Mouse (Mus musculus): ENCODE measurements around the gene Npepps. TPM values are rescaled to one million over a fixed set of nuclear protein-coding genes. Genes with fewer than 3 reads are reported as not detected.
A peak's percentile ranks its signal among the peaks of the same experiment; 100 is the strongest.

Gene Npepps
- total and polyA plus RNA-seq, 3 experiments: 20.5 to 41.6 TPM; not detected in 1

DNA sequence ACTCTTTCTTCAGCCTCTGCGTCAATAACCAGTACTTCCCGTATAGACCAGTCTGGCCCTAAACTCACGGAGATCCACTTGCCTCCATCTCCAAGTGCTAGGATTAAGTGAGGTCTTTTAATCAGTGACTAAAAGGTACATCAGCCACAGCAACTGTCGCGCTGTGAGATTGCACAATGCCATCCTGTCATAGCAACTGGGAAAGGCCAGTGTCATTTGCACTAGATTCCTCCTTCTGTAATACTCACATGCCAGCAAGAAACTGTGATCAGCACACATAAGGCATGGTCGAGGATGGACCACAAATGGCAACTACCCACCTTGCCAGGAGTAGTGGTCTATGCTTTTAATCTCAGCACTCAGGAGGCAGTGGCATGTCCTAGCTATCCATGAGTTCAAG is 80.9 kb downstream of the Npepps start:
- H3K9me3 ChIP-seq (replicated peaks; ENCODE audit: insufficient read depth, low read length): no peaks in the 10 kb centered on the region
- DNase-seq (ENCODE audit: low read depth, low spot score): no peak
- H3K79me2 ChIP-seq (ENCODE audit: control insufficient read depth, insufficient read depth, low read length, poor library complexity): no peaks in the 10 kb centered on the region
- no peak for TF ChIP-seq ZC3H11A (IDR thresholded peaks at IDR 0.05; ENCODE audit: low read depth, low read length)
- TF ChIP-seq USF1 (IDR thresholded peaks at IDR 0.05; ENCODE audit: low read depth, low read length): no peak
- no peak for TF ChIP-seq MAX (IDR thresholded peaks at IDR 0.05; ENCODE audit: low read length)
- no peak for TF ChIP-seq CHD1 (IDR thresholded peaks at IDR 0.05; ENCODE audit: low read depth, low read length)
- no peak for TF ChIP-seq POLR2AphosphoS5 (IDR thresholded peaks at IDR 0.05; ENCODE audit: borderline replicate concordance, low read depth, low read length)
- no peak for TF ChIP-seq MEF2A (IDR thresholded peaks at IDR 0.05; ENCODE audit: extremely low read depth, insufficient replicate concordance, low read depth, low read length, poor library complexity, severe bottlenecking)
- TF ChIP-seq ELF1 (IDR thresholded peaks at IDR 0.05; ENCODE audit: low read depth, low read length): no peak
- TF ChIP-seq MYC (IDR thresholded peaks at IDR 0.05; ENCODE audit: low read depth, low read length): no peak
- no peak for TF ChIP-seq RCOR1 (IDR thresholded peaks at IDR 0.05; ENCODE audit: low read depth, low read length)
- no peak for TF ChIP-seq GATA1 (IDR thresholded peaks at IDR 0.05; ENCODE audit: low read depth, low read length)
- TF ChIP-seq SIN3A (IDR thresholded peaks at IDR 0.05; ENCODE audit: low read length): no peak
- no peak for TF ChIP-seq GABPA (IDR thresholded peaks at IDR 0.05; ENCODE audit: low read depth, low read length)
- no peak for TF ChIP-seq MYB (IDR thresholded peaks at IDR 0.05; ENCODE audit: low read depth, low read length)
- TF ChIP-seq USF2 (IDR thresholded peaks at IDR 0.05; ENCODE audit: borderline replicate concordance in 1 of 2, insufficient read depth in 1 of 2, low read depth in 1 of 2, low read length in 2 of 2): no peak
- no peak for TF ChIP-seq RAD21 (IDR thresholded peaks at IDR 0.05; ENCODE audit: low read depth, low read length)
- no peaks in the 10 kb centered on the region for H3K4me1 ChIP-seq (ENCODE audit: control insufficient read depth in 1 of 2, insufficient read depth in 2 of 2, low read length in 2 of 2)
- no peak overlapping the region for H3K9ac ChIP-seq (ENCODE audit: control insufficient read depth, low read depth, low read length, poor library complexity, severe bottlenecking)
- H3K27me3 ChIP-seq (ENCODE audit: control insufficient read depth in 1 of 2, insufficient read depth in 2 of 2, low read length in 2 of 2): no peaks in the 10 kb centered on the region
- H3K27ac ChIP-seq (ENCODE audit: control insufficient read depth, low read depth, low read length): no peak overlapping the region
- H3K4me3 ChIP-seq (ENCODE audit: control insufficient read depth in 1 of 2, insufficient read depth in 1 of 2, low read depth in 2 of 2, low read length in 2 of 2): no peak overlapping the region
- no peaks in the 10 kb centered on the region for H3K36me3 ChIP-seq (ENCODE audit: control insufficient read depth in 1 of 2, insufficient read depth in 2 of 2, low read length in 2 of 2)

DNA sequence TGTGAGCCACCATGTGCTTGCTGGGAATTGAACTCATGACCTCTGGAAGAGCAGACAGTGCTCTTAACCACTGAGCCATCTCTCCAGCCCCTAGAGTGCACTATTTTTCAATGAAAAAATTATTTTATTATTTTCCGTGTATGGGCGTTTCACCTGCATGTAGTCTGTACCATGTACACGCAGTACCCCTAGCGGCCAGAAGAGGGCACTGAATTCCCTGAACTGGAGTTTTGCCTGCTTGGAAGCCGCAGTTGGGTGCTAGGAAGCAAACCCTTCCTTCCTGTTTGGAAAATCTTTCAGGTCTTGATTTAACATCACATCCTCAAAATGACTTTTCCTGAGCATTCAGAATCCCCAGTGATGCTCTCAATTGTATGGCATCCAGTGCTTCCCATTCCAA is 81.8 kb downstream of the Npepps start:
- Histone ChIP-seq H3K9ac (ENCODE audit: control insufficient read depth, low read depth, low read length, poor library complexity, severe bottlenecking) (no peak overlapping the region), H3K79me2 (ENCODE audit: control insufficient read depth, insufficient read depth, low read length, poor library complexity) (no peaks in the 10 kb centered on the region), H3K36me3 (ENCODE audit: control insufficient read depth in 1 of 2, insufficient read depth in 2 of 2, low read length in 2 of 2) (no peaks in the 10 kb centered on the region), H3K4me3 (ENCODE audit: control insufficient read depth in 1 of 2, insufficient read depth in 1 of 2, low read depth in 2 of 2, low read length in 2 of 2) (no peak overlapping the region), H3K27ac (ENCODE audit: control insufficient read depth, low read depth, low read length) (no peak overlapping the region), H3K4me1 (ENCODE audit: control insufficient read depth in 1 of 2, insufficient read depth in 2 of 2, low read length in 2 of 2) (no peaks in the 10 kb centered on the region), H3K27me3 (ENCODE audit: control insufficient read depth in 1 of 2, insufficient read depth in 2 of 2, low read length in 2 of 2) (no peaks in the 10 kb centered on the region), H3K9me3 (replicated peaks; ENCODE audit: insufficient read depth, low read length) (no peaks in the 10 kb centered on the region)
- peak; percentile 83 for DNase-seq (ENCODE audit: low read depth, low spot score)
- TF ChIP-seq ZKSCAN1 (IDR thresholded peaks at IDR 0.05; ENCODE audit: low read depth, low read length) (no peak), CTCF (IDR thresholded peaks at IDR 0.05 in 2 of 3, conservative IDR thresholded peaks at IDR 0.05 in 1 of 3; ENCODE audit: control insufficient read depth in 1 of 3, insufficient read depth in 1 of 3, low read depth in 2 of 3, low read length in 3 of 3, poor library complexity in 1 of 3, severe bottlenecking in 1 of 3) (peak; percentile 89 to 94 (median 91)), JUND (IDR thresholded peaks at IDR 0.05; ENCODE audit: low read depth, low read length) (0 out of 2 replicates have a peak, but pooled peaks have one; percentile 32), MXI1 (IDR thresholded peaks at IDR 0.05; ENCODE audit: low read depth, low read length) (peak; percentile 44; the same call in 1 of the 2 replicates), TAL1 (IDR thresholded peaks at IDR 0.05; ENCODE audit: low read length) (no peak), TBP (IDR thresholded peaks at IDR 0.05; ENCODE audit: low read depth, low read length) (no peak; the same call in 1 of the 2 replicates), USF1 (IDR thresholded peaks at IDR 0.05; ENCODE audit: low read depth, low read length) (0 out of 2 replicates have a peak, but pooled peaks have one; percentile 6), NRF1 (IDR thresholded peaks at IDR 0.05; ENCODE audit: insufficient read depth, low read depth, low read length, poor library complexity, severe bottlenecking) (no peak), TCF12 (IDR thresholded peaks at IDR 0.05; ENCODE audit: low read depth, low read length) (peak; percentile 36; the same call in 1 of the 2 replicates), KAT2A (conservative IDR thresholded peaks at IDR 0.05; ENCODE audit: low read depth, low read length) (no peak), HCFC1 (IDR thresholded peaks at IDR 0.05; ENCODE audit: low read depth, low read length) (0 out of 2 replicates have a peak, but pooled peaks have one; percentile 21), MEF2A (IDR thresholded peaks at IDR 0.05; ENCODE audit: extremely low read depth, insufficient replicate concordance, low read depth, low read length, poor library complexity, severe bottlenecking) (no peak), ZC3H11A (IDR thresholded peaks at IDR 0.05; ENCODE audit: low read depth, low read length) (peak; percentile 82), ELF1 (IDR thresholded peaks at IDR 0.05; ENCODE audit: low read depth, low read length) (0 out of 2 replicates have a peak, but pooled peaks have one; percentile 38), ZNF384 (IDR thresholded peaks at IDR 0.05; ENCODE audit: low read depth, low read length) (no peak), GABPA (IDR thresholded peaks at IDR 0.05; ENCODE audit: low read depth, low read length) (peak; percentile 23; the same call in 1 of the 2 replicates), MYC (IDR thresholded peaks at IDR 0.05; ENCODE audit: low read depth, low read length) (no peak), NELFE (IDR thresholded peaks at IDR 0.05; ENCODE audit: low read depth, low read length) (no peak), EP300 (IDR thresholded peaks at IDR 0.05; ENCODE audit: low read depth in 1 of 2, low read length in 2 of 2) (no peak), E2F4 (IDR thresholded peaks at IDR 0.05; ENCODE audit: borderline replicate concordance, low read depth, low read length) (no peak), MAX (IDR thresholded peaks at IDR 0.05; ENCODE audit: low read length) (no peak), SIN3A (IDR thresholded peaks at IDR 0.05; ENCODE audit: low read length) (peak; percentile 49; the same call in 1 of the 2 replicates), RAD21 (IDR thresholded peaks at IDR 0.05; ENCODE audit: low read depth, low read length) (peak; percentile 80), USF2 (IDR thresholded peaks at IDR 0.05; ENCODE audit: borderline replicate concordance in 1 of 2, insufficient read depth in 1 of 2, low read depth in 1 of 2, low read length in 2 of 2) (no peak)

Measured in MEL (cell line).